Mouse (Mus musculus) layer of hippocampus, adult 9-11 months (tissue): ENCODE measurements at regions not wholly inside any gene's neighbourhood (a gene's known extent, or its start where the extent isn't known, plus 50 kb on each side); places are given as distances from the start of the nearest gene placed in this dataset.
"Not testable (repeated sequence)": the region's sequence is repeated elsewhere in the genome, so short reads cannot be mapped to it uniquely, and the experiment has no call there.

Source experiments
- DNase-seq: peaks from one replicate; pipeline ENCODE4 v3.0.0; 2022

DNA sequence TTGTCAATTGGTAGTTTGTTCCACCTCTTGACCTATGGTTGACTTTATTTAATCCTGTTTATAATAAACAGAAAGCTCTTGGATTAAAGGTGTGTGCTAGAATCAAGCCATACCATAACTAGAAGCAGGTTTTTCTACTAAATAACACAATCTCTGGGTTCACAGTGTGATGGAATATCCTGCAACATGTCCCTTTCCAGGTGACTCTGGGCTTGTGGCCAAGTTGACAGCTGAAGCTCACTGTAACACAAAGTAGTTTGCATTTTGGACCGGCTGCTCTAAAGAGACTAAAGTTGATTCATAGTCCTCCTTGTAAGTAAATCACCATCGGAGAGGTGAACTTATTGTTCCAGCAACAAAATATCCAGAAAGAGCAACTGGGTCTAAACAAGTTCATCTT, 149.3 kb upstream of the Kctd3 start:
- DNase-seq: peak; percentile 25

DNA sequence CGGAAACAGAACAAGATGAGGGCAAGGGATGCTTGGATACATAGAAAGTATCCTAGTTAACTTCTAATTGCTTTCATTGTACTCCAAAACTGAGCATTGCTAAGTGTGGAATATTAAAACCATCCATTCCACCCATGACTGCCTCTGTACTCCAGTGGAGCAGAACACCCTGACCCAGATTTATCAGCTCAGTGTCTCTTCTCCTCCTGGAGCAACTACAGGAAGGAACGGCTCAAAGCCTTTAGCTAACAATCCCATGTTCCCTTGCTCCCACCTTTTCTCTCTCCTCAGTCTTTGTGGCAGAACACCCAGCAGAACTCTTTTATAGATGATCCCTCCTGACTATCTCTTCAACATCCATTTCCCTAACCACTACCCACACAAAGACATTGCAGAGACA, 146.7 kb upstream of the Kctd3 start:
- DNase-seq: no peak

- no peak for DNase-seq
Measured at GRCm38 (mm10) chr1:189153150-189153549, 145.5 kb upstream of the Kctd3 start.

DNA sequence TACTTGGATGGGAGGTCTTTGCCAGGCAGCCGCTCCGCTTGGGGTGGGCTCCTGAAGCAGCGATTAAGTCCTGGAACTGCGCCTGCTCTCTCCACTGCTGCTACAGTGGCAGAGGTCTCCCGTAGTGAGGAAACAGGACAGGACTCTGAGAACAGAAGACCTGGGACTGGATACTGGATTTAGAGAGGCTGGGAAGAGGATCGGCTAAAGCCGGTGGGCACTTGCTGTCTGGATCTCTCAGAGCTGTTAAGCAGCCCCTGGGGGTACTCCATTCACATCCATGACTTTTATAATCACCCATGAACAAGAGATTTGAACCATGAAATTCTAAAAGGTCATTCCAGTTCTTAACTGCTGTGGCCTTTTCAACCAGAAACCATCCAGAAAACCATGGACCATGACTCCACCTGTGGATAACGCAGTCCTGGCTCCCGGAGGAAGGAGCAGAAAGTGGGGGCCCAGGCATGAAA, 135.4 kb upstream of the Kctd3 start:
- DNase-seq: no peak

DNA sequence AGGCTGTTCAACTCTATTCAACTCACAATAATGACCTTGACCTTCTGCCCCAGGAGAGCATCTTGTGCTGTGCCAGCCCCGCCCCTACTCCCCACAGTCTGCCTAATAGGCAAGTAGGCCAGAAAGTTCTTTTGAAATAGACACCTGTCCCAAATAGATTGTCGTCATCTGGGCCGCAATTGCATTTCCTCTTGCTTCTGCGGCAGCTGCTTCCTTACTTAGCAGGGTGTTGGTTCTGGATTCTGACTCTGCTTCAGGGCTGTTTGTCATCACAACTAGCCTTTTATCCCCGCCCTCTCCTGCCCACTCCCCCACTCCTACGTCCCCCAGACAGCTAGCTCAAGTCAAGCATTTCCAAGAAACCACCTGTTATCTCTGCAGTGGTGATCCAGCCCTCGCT, 134.9 kb upstream of the Kctd3 start:
- DNase-seq: no peak

GRCm38 (mm10) chr1:189141694-189142093, 134.1 kb upstream of the Kctd3 start:
- no peak for DNase-seq

DNA sequence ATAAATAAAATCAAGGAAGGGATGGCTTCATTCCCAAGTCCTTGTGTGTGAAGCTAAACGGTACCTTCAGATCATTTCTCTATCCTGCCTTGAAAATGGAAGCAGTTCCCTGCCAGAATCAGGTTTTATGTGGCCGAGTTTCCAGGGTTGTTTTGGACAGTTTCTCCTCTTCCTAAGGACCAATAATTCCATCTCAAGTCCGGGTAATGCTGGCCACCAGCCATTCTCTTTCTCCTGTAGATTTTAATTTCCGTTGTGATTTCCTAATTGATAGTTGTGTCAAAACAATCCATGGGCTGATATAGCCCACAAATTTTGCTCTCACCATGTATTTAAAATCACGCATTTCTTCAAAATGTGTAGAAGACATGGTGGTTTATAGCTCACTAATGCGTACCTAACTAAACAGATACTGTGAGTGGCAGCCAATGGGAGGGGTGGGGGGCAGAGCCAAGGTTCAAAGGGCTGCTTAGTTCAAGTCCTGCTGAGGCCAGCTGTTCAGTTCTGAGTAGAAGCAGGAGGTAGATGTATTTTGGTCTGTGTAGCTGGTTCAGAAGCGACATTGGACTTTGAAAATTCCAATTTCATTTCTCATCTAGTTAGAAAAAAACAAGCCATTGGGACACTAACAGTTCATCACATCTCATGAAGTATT, 129.2 kb upstream of the Kctd3 start:
- DNase-seq: no peak

- DNase-seq: no peak
Measured at GRCm38 (mm10) chr1:189135826-189136225, 128.2 kb upstream of the Kctd3 start.

DNA sequence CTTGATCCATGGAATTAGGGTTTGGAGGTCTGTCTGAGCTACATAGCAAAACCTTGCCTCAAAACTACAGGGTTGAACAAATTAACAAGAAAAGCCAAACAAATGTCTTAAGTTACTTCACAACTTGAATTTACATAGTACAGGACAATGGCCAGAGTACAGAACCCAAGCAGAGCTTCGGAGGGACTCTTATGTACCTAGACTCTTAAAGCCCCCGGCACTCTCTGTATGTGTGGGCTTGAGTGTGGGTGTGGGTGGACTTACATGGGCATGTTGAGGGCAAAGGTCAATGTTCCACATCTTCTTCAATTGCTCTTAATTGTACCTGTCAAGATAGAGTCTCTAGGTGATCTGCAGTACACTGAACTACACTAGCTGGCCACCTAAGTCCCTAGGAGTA, 121.1 kb upstream of the Kctd3 start:
- no peak for DNase-seq

DNA sequence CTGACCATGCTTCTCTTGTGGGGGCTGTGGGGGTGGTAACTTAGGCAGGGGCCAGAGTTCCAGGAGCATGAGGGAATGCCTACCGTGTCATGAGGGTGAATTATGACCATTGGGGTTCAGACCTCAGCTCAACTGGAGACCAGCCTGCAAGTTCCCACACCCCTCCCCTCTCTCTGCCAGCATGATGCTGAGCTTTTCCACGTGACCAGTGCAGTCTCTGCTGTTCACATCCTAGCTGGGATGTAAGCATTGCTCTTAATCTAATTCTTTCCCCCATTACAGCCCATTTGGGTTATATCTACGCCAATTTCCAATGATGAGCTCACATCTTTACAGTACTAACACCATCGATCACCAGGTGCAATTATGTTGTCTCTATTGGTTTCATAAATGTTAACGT, 120.6 kb upstream of the Kctd3 start:
- not testable (repeated sequence) for DNase-seq

DNA sequence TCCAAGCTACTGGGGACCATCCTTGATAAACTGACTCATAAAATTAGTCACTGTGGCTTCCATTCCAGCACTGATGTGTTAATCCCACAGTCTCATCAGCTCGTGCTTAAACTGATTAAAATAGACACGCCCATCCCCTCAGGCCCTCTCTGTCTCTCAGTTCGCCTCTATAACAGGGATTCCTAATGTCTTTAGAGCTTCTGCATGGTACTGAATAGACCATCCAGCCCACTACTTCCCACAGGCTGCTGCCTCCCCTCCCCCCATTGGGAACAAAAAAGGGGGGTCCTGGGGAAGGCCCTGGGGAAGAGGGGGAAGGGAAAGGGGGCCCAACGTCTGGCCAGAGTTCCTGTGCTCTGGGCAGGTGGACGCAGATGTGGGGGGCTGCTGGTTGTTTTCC, 119.7 kb upstream of the Kctd3 start:
- no peak for DNase-seq

GRCm38 (mm10) chr1:189119941-189120735, 112.5 kb upstream of the Kctd3 start:
- DNase-seq: peak; percentile 25

DNA sequence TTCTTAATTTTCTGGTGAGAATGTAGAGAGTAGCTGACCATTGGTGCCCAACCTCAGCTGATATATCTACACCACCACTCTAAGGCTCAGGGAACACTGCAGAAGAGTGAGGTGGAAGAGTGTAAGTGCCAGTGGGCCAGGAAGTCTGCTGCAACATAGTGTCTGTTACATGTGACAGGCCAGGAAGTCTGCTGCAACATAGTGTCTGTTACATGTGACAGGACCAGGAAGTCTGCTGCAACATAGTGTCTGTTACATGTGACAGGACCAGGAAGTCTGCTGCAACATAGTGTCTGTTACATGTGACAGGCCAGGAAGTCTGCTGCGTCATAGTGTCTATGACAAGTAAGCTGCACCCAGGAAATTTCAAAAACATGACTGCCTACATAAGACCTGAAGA, 111.4 kb upstream of the Kctd3 start:
- DNase-seq: not testable (repeated sequence)

DNA sequence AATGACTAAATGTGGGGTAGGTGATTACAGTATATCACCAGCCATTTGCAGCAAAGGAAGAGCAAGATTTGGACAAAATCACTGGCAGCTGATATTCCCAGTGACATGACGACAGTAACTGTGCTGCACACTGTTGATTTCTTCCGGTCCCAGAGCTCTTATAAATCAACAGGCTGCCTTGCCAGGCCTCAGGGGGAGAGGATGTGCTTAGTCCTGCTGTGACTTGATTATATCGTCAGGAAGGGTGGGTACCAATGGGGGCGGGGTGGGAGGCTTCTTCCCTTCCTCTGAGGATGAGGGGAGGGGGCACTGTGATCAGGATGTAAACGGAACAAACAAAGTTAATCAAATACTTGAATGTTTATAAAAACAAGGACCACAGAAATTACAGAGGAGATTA, 110.9 kb upstream of the Kctd3 start:
- no peak for DNase-seq

DNA sequence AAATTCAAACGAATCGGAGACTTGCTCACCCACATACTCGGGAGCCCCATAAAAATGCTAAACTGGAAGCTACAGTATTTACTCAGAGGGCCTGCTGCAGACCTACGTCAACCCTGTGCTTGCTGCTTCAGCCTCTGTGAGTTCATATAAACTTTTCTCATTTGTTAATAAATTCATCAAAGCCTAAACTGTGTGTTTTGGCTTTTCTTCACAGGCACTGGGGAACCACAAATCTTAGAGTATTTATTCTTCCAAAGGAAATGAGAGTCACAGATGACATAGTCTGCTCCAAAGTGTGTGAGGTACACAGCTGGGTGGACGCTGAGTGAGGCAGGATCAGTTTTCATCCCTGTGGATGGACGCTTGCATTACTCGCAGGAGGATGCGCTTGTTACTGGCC, 108.3 kb upstream of the Kctd3 start:
- DNase-seq: no peak

- no peak for DNase-seq
Measured at GRCm38 (mm10) chr1:189115279-189115678, 107.6 kb upstream of the Kctd3 start.

GRCm38 (mm10) chr1:189108260-189109035, 100.8 kb upstream of the Kctd3 start:
- no peak for DNase-seq

GRCm38 (mm10) chr1:189107841-189108240, 100.2 kb upstream of the Kctd3 start:
- DNase-seq: peak; percentile 53

DNA sequence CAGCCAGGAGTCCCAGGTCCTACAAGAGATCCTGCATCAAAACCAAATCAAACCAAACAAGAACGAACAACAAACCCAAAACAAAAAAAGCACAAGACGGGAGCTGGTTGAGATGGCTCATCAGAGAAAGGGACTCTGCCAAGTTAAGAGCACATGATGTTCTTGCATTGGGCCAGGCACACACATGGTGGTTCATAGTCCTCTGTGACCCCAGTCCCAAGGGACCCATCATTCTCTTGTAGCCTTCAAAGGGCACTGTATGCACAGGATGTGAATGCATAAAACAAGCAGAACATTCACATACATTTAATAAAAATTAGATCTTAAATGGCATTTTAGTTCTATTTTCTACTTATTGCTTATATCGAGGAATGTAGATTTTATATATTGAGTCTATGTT, 99.5 kb upstream of the Kctd3 start:
- no peak for DNase-seq

- DNase-seq: no peak
Measured at GRCm38 (mm10) chr1:189105276-189105675, 97.6 kb upstream of the Kctd3 start.

- DNase-seq: no peak
Measured at GRCm38 (mm10) chr1:189102781-189103180, 95.1 kb upstream of the Kctd3 start.

DNA sequence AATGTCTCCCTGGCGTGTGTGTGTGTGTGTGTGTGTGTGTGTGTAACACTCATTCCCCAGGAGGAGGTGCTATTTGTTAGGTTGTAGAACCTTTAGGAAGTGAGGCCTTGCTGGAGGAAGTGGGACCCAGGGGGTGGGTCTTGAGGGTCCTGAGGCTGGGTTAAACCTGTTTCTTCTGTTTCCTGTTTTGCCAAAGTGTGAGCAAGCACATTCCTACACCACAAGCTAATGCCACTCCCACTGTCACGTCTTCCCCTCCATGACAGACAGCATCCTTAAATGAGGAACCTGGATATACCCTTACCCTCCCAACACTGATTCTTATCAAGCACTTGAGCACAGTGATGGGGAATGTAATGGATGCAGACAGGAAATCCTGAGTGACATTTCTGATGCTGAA, 91.5 kb upstream of the Kctd3 start:
- no peak for DNase-seq

DNA sequence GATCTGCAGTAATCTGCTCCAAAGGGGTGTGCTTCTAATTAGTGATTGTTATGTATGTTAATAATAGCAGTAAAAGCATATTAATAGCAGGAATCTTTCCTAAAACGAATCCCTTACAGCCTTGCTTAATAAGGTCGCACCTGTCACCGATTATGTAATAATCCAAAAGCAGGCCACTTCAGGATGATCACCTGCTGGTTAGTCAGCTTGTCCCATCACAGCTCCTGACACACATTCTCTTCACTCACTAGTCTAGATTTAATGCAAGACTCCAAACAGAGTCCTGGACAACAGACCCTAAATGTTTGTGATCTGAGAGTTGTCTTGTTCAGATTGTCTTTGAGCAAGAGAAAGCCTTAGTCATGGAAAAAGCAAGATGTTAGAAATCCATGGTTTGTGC, 85.2 kb upstream of the Kctd3 start:
- DNase-seq: no peak

- no peak for DNase-seq
Measured at GRCm38 (mm10) chr1:189085245-189085644, 77.6 kb upstream of the Kctd3 start.
